In the genomic region with DNA sequence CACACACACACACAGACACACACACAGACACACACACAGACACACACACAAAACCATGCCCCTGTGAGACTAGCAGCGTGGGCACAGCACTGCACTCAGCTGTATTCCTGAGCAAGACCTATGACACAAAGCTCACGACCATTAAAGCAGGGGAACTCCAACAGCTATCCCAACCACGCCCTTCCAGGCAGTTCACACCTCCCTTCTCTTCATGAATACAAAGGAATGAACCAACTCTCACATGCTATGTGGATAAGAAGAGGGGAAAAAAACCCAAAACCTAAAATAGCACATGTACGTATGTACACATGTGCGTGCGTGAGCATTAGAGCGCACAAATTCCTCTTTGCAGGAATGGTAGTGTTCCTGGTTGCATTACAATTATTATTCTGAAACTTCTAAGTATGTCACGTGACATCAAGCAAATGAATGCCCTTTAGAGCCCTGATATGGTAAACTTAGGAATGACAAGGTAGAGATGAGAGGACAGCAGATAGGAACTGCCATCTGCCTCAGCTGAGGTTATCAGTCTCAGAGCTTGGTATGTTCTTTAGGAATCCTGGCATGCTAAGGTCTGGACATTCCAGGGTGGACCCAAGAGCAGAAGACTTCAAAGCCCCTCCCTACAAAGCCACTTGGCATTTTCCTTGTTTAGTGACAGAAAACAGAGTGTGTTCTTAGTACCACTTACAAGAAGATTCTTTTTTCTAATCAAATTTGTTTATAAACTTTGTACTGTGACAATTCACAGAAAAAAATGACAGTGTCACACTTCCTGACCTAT, we compare ENCODE assay signal across 29 mouse cellular contexts.
DNase-seq lines count a peak whose midpoint lies in the region; ATAC-seq and TF ChIP-seq lines count a peak whose summit lies in the region.
"Had no signal": no experiment of that assay in that cellular context is flagged by ENCODE, and none has a peak within 500 bp of the region (broad histone marks: within the 10 kb centered on the region; RNA-seq: fewer than 3 reads in every experiment).

No protein-coding gene starts in this region.

- H3K9me3 ChIP-seq in ES-E14 (ENCODE audit: control insufficient read depth, insufficient read depth, low read depth, low read length) = no peaks in the 10 kb centered on the region
- no peaks in the 10 kb centered on the region for H3K9me3 ChIP-seq in intestine, postnatal 0 days (ENCODE audit: control insufficient read depth)
- H3K9me3 ChIP-seq: embryonic facial prominence, embryonic 12.5 days; forebrain, embryonic 15.5 days; hindbrain, embryonic 10.5 days; hindbrain, embryonic 15.5 days; liver, embryonic 13.5 days; neural tube, embryonic 12.5 days had no signal

- H3K4me1 ChIP-seq in heart, adult 2 months (ENCODE audit: control insufficient read depth, insufficient read depth, low read length) = peaks cover 37% of the 10 kb centered on the region
- peaks cover 2 to 5% of the 10 kb centered on the region in 2 experiments; a peak in 2 of 4 replicates for H3K4me1 ChIP-seq in ES-E14 (ENCODE audit: control insufficient read depth in 2 of 2, insufficient read depth in 2 of 2, low read length in 2 of 2, poor library complexity in 1 of 2)
- no peaks in the 10 kb centered on the region; the same call in 1 of the 2 replicates for H3K4me1 ChIP-seq in intestine, postnatal 0 days (replicated peaks; ENCODE audit: control insufficient read depth, insufficient read depth, low read length)

- no peak overlapping the region for H3K4me3 ChIP-seq in heart, adult 2 months
- H3K4me3 ChIP-seq in ES-E14 (ENCODE audit: insufficient read depth in 1 of 2, low read depth in 1 of 2, low read length in 2 of 2, poor library complexity in 1 of 2, severe bottlenecking in 1 of 2) = no peak overlapping the region
- H3K4me3 ChIP-seq in intestine, postnatal 0 days (ENCODE audit: low read depth, low read length) = no peak overlapping the region
- H3K4me3 ChIP-seq: embryonic facial prominence, embryonic 12.5 days; forebrain, embryonic 15.5 days; hindbrain, embryonic 10.5 days; hindbrain, embryonic 15.5 days; liver, embryonic 13.5 days; neural tube, embryonic 12.5 days had no signal

- no peak for TF ChIP-seq CTCF in heart, adult 2 months (IDR thresholded peaks at IDR 0.05)
- no peak for TF ChIP-seq CTCF in intestine, postnatal 0 days (IDR thresholded peaks at IDR 0.05; ENCODE audit: low read depth)

- H3K36me3 ChIP-seq in heart, adult 2 months (ENCODE audit: control insufficient read depth, insufficient read depth, low read length) = peaks cover 26% of the 10 kb centered on the region
- peaks cover 2% of the 10 kb centered on the region; the same call in 1 of the 2 replicates for H3K36me3 ChIP-seq in ES-E14 (ENCODE audit: control insufficient read depth, insufficient read depth, low read length, poor library complexity, severe bottlenecking)
- no peaks in the 10 kb centered on the region; the same call in 1 of the 2 replicates for H3K36me3 ChIP-seq in intestine, postnatal 0 days (ENCODE audit: control insufficient read depth, insufficient read depth)
- H3K36me3 ChIP-seq: embryonic facial prominence, embryonic 12.5 days; forebrain, embryonic 15.5 days; hindbrain, embryonic 15.5 days; neural tube, embryonic 12.5 days had no signal

- TF ChIP-seq POLR2A in heart, adult 2 months (IDR thresholded peaks at IDR 0.05; ENCODE audit: insufficient read depth, low read depth, low read length) = no peak

- TF ChIP-seq EP300 in heart, adult 2 months (IDR thresholded peaks at IDR 0.05; ENCODE audit: insufficient read depth, low read depth, low read length) = no peak

- H3K27me3 ChIP-seq in heart, adult 2 months (ENCODE audit: control insufficient read depth, insufficient read depth, low read length) = no peaks in the 10 kb centered on the region
- H3K27me3 ChIP-seq in intestine, postnatal 0 days (replicated peaks; ENCODE audit: control insufficient read depth, insufficient read depth, low read length) = no peaks in the 10 kb centered on the region
- H3K27me3 ChIP-seq: embryonic facial prominence, embryonic 12.5 days; forebrain, embryonic 15.5 days; hindbrain, embryonic 15.5 days; liver, embryonic 13.5 days; neural tube, embryonic 12.5 days had no signal

- peaks cover 16% of the 10 kb centered on the region for H3K79me2 ChIP-seq in heart, adult 2 months (replicated peaks; ENCODE audit: control insufficient read depth, insufficient read depth, low read length)

- no peak for DNase-seq in heart, adult 2 months
- DNase-seq in heart, postnatal 25 days (ENCODE audit: low spot score) = no peak
- DNase-seq in ES-E14 (ENCODE audit: low read depth, low spot score) = peak; percentile 24
- DNase-seq in ZHBTc4 (ENCODE audit: low read depth, low spot score) = peak; percentile 70
- DNase-seq in adrenal gland, adult 2 months = no peak
- no peak for DNase-seq in adrenal gland, postnatal 4 days (ENCODE audit: low spot score in 2 of 2)
- no peak for DNase-seq in left cerebral cortex, adult 8-10 months (ENCODE audit: low spot score in 2 of 2)
- DNase-seq: cerebellum, adult 9-10 months; cerebellum, postnatal 36 days; gastrocnemius, postnatal 10 days; kidney, adult 9 months; kidney, postnatal 10 days; layer of hippocampus, adult 9-11 months; liver, embryonic 13.5 days; lung, adult 18-20 months; lung, postnatal 10 days; right cerebral cortex, adult 18-20 months; right cerebral cortex, postnatal 4 days had no signal

- no peak overlapping the region for H3K4me2 ChIP-seq in intestine, postnatal 0 days (replicated peaks; ENCODE audit: low read depth)
- H3K4me2 ChIP-seq: embryonic facial prominence, embryonic 12.5 days; forebrain, embryonic 15.5 days; heart, embryonic 11.5 days; hindbrain, embryonic 15.5 days; liver, embryonic 13.5 days; midbrain, embryonic 11.5 days; neural tube, embryonic 12.5 days had no signal

- peak overlapping the region; percentile 2; the same call in 1 of the 2 replicates for H3K27ac ChIP-seq in heart, adult 2 months
- H3K27ac ChIP-seq in ES-E14 (ENCODE audit: insufficient read depth, low read depth, low read length, poor library complexity, severe bottlenecking) = no peak overlapping the region
- H3K27ac ChIP-seq in intestine, postnatal 0 days (ENCODE audit: low read depth, low read length) = peak overlapping the region; percentile 47
- H3K27ac ChIP-seq: embryonic facial prominence, embryonic 12.5 days; forebrain, embryonic 15.5 days; hindbrain, embryonic 10.5 days; hindbrain, embryonic 15.5 days; liver, embryonic 13.5 days; neural tube, embryonic 12.5 days had no signal

- WGBS in heart, adult 2 months = 68% methylated on average over 8 of the region's 8 CpGs
- 64% methylated on average over 8 of the region's 8 CpGs for WGBS in intestine, postnatal 0 days

- H3K9ac ChIP-seq in heart, adult 2 months (ENCODE audit: low read depth, low read length) = no peak overlapping the region
- H3K9ac ChIP-seq in ES-E14 (ENCODE audit: insufficient read depth, low read depth, low read length, poor library complexity, severe bottlenecking) = no peak overlapping the region
- no peak overlapping the region for H3K9ac ChIP-seq in intestine, postnatal 0 days (ENCODE audit: low read depth, low read length)
- H3K9ac ChIP-seq: embryonic facial prominence, embryonic 12.5 days; forebrain, embryonic 15.5 days; hindbrain, embryonic 15.5 days; liver, embryonic 13.5 days; neural tube, embryonic 12.5 days had no signal

- in situ Hi-C loops in ES-E14 (cut with MboI; ENCODE audit: low sequenced_read_pairs in 2 of 2, unreplicated experiment in 2 of 2) = no loop called here

- intact Hi-C loops in heart, adult 2 months (cut with DNase I) = no loop called here
- intact Hi-C loops in heart, postnatal 25 days (cut with DNase I) = loop anchor here (5.0 kb wide), 1 partner anchor 116 kb away; a partner anchor contains a TSS

- ATAC-seq in intestine, postnatal 0 days = peak; percentile 67
- ATAC-seq: CD4-positive, CD25-positive, alpha-beta regulatory T cell, adult 4 months; forebrain, embryonic 15.5 days; inflammation-experienced regulatory T-cells, adult 6 months; midbrain, embryonic 16.5 days had no signal

TF ChIP-seq in ES-E14, 5 proteins besides CTCF, POLR2A, EP300 and RAD21:
- TF ChIP-seq ZC3H11A (IDR thresholded peaks at IDR 0.05; ENCODE audit: borderline replicate concordance, low read depth, low read length) (no peak), CHD2 (IDR thresholded peaks at IDR 0.05; ENCODE audit: low read depth, low read length) (no peak), HCFC1 (IDR thresholded peaks at IDR 0.05; ENCODE audit: borderline replicate concordance, insufficient read depth, low read length) (no peak), ZNF384 (IDR thresholded peaks at IDR 0.05; ENCODE audit: low read depth, low read length) (no peak), MAFK (IDR thresholded peaks at IDR 0.05; ENCODE audit: insufficient read depth, low read depth, low read length) (no peak)

Comparison
In these comparisons a context has a peak if more than half of its experiments do, and no peak if none do; other contexts are left out.
1. DNase-seq: peak in ES-E14 (single experiment) and ZHBTc4 (single experiment); none in heart, adult 2 months (0 of 2), heart, postnatal 25 days (single experiment), adrenal gland, adult 2 months (single experiment), adrenal gland, postnatal 4 days (0 of 2) and left cerebral cortex, adult 8-10 months (0 of 2).